Mouse (Mus musculus): ENCODE data around the gene Zc3h13.

GRCm38 (mm10) chr14:75337884-75338283, 53.7 kb downstream of the Zc3h13 start:
- no peak for TF ChIP-seq POLR2A (IDR thresholded peaks at IDR 0.05; ENCODE audit: borderline replicate concordance, insufficient read depth, low read length)
- no peak for TF ChIP-seq CTCF (IDR thresholded peaks at IDR 0.05; ENCODE audit: borderline replicate concordance, insufficient read depth, low read depth, low read length)

Measured in cerebellum, adult 2 months (tissue).